Mouse (Mus musculus) monocyte, adult 5-6 weeks (primary cell): Measurements from ENCODE around the gene Dars2. TPM values are rescaled to one million over a fixed set of nuclear protein-coding genes. Genes with fewer than 3 reads are reported as not detected.

ENCODE experiments used
- ATAC-seq: fragments of 153-309, 156-312 bp; replicated peaks from 2 replicates; pipeline ENCODE4 v1.8.0; 2017; ENCODE audit warnings: mild to moderate bottlenecking; ENCODE audit not compliant: low TSS enrichment, insufficient number of reproducible peaks, severe bottlenecking, poor library complexity, low FRiP score
- total RNA-seq: library from RNA; stranded (forward); fragments of 200-1000, 200-491, 200-594 nt; gene quantifications from 3 replicates; pipeline ENCODE4 v1.2.3, GENCODE M21; 2017

Gene Dars2
- total RNA-seq: 5.7 to 12.4 TPM (median 8.2 TPM) in 3 replicates

GRCm38 (mm10) chr1:161070352-161071271, at the start of gene Dars2, which contains the start of gene Cenpl:
Gene Dars2, minus strand, starts transcription at chr1:161070658.
Gene Cenpl, plus strand, starts transcription at chr1:161070713.
- peak; percentile 97 for ATAC-seq

- no peak for ATAC-seq
These were observed 44.1 kb upstream of the Dars2 start for GRCm38 (mm10) chr1:161114591-161114990.

- ATAC-seq: no peak
These were observed 38.8 kb upstream of the Dars2 start for GRCm38 (mm10) chr1:161109216-161109615.

- ATAC-seq: no peak
These were observed 33.4 kb upstream of the Dars2 start for GRCm38 (mm10) chr1:161103842-161104241.

GRCm38 (mm10) chr1:161099721-161100405, 29.4 kb upstream of the Dars2 start:
- no peak for ATAC-seq

- ATAC-seq: 0 out of 2 replicates have a peak, but pooled peaks have one; percentile 57
These were observed 6.8 kb upstream of the Dars2 start for GRCm38 (mm10) chr1:161077243-161077642.

- ATAC-seq: peak; percentile 48
These were observed 5.8 kb upstream of the Dars2 start for GRCm38 (mm10) chr1:161076238-161076637.

GRCm38 (mm10) chr1:161071272-161071620, 788 bp upstream of the Dars2 start:
- no peak for ATAC-seq

- ATAC-seq: no peak
These were observed 7.1 kb downstream of the Dars2 start for GRCm38 (mm10) chr1:161063351-161063750.

GRCm38 (mm10) chr1:161057164-161057563, 13.3 kb downstream of the Dars2 start:
- no peak for ATAC-seq

GRCm38 (mm10) chr1:161046972-161047371, 23.5 kb downstream of the Dars2 start:
- no peak for ATAC-seq

- no peak for ATAC-seq
These were observed 29.0 kb downstream of the Dars2 start for GRCm38 (mm10) chr1:161041261-161042020.

GRCm38 (mm10) chr1:161040855-161041254, 29.6 kb downstream of the Dars2 start:
- ATAC-seq: no peak

GRCm38 (mm10) chr1:161040426-161040770, 30.1 kb downstream of the Dars2 start:
- no peak for ATAC-seq

GRCm38 (mm10) chr1:161039741-161040425, 30.6 kb downstream of the Dars2 start:
- ATAC-seq: no peak

GRCm38 (mm10) chr1:161038968-161039721, 31.3 kb downstream of the Dars2 start:
- ATAC-seq: no peak

GRCm38 (mm10) chr1:161038004-161038403, 32.5 kb downstream of the Dars2 start:
- no peak for ATAC-seq

- no peak for ATAC-seq
These were observed 32.9 kb downstream of the Dars2 start for GRCm38 (mm10) chr1:161037599-161037998.
